Mouse (Mus musculus): ENCODE results near the gene Apol9b. TPM values are rescaled to one million over a fixed set of nuclear protein-coding genes. Genes with fewer than 3 reads are reported as not detected.

Apol9b gene
- polyA plus RNA-seq, 1 experiment: 0.69 TPM

GRCm38 (mm10) chr15:77748414-77748813 lies 19.6 kb downstream of the Apol9b start:
- no peaks in the 10 kb centered on the region for H3K4me1 ChIP-seq (ENCODE audit: control insufficient read depth, insufficient read depth, low read length)
- TF ChIP-seq POLR2A (IDR thresholded peaks at IDR 0.05; ENCODE audit: extremely low read depth, insufficient read depth, low read length): no peak
- TF ChIP-seq CTCF (IDR thresholded peaks at IDR 0.05; ENCODE audit: extremely low read depth, insufficient read depth, low read length): no peak
- H3K27ac ChIP-seq (ENCODE audit: insufficient read depth, low read length): no peak overlapping the region
- no peak overlapping the region for H3K4me3 ChIP-seq (ENCODE audit: insufficient read depth, low read length)

DNA sequence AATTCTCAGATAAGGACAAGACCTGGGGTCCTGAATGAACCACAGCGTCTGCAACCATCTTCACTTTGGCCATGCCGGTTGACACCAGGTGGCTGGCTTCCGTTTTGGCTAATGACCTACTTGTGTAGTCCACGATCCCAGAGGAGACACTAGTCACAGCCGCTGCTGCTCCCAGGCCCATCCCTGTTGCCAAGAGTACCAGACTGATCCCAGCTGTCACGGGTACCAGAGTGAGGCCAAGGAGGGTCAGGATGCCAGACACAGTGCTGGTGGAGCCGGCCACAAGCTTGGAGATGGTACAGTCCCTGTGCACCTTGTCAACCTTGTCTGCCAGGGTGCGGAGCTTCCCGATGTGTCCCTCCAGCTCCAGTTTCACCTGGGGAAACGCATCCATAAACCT lies 20.9 kb downstream of the Apol9b start:
- H3K4me1 ChIP-seq (ENCODE audit: control insufficient read depth, insufficient read depth, low read length): no peaks in the 10 kb centered on the region
- H3K4me3 ChIP-seq (ENCODE audit: insufficient read depth, low read length): no peak overlapping the region
- TF ChIP-seq POLR2A (IDR thresholded peaks at IDR 0.05; ENCODE audit: extremely low read depth, insufficient read depth, low read length) (no peak), CTCF (IDR thresholded peaks at IDR 0.05; ENCODE audit: extremely low read depth, insufficient read depth, low read length) (no peak)
- H3K27ac ChIP-seq (ENCODE audit: insufficient read depth, low read length): no peak overlapping the region

GRCm38 (mm10) chr15:77750461-77750860 lies 21.6 kb downstream of the Apol9b start:
- H3K27ac ChIP-seq (ENCODE audit: insufficient read depth, low read length): no peak overlapping the region
- H3K4me1 ChIP-seq (ENCODE audit: control insufficient read depth, insufficient read depth, low read length): no peaks in the 10 kb centered on the region
- H3K4me3 ChIP-seq (ENCODE audit: insufficient read depth, low read length): no peak overlapping the region
- TF ChIP-seq CTCF (IDR thresholded peaks at IDR 0.05; ENCODE audit: extremely low read depth, insufficient read depth, low read length): peak; percentile 77
- no peak for TF ChIP-seq POLR2A (IDR thresholded peaks at IDR 0.05; ENCODE audit: extremely low read depth, insufficient read depth, low read length)

DNA sequence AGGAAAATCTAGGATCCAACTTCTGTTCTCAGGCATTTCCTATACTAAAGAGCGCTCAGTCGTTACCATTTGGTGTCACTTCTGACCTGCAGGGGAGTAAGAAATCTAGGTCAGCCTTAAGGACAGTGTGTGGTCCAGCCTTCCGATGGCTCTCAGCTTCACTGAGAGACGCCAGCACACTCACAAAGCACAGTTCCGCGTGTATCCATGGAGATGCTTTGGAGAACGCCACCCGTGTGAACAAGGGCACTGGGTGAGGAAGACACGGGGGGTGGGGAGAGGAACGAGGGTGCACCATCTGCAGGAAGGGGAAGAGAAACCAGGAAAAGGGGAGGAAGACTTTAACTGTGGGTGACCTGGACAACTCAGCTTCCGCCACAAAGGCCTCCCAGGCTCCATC lies 23.6 kb downstream of the Apol9b start:
- no peaks in the 10 kb centered on the region for H3K4me1 ChIP-seq (ENCODE audit: control insufficient read depth, insufficient read depth, low read length)
- TF ChIP-seq POLR2A (IDR thresholded peaks at IDR 0.05; ENCODE audit: extremely low read depth, insufficient read depth, low read length) (no peak), CTCF (IDR thresholded peaks at IDR 0.05; ENCODE audit: extremely low read depth, insufficient read depth, low read length) (no peak)
- H3K4me3 ChIP-seq (ENCODE audit: insufficient read depth, low read length): no peak overlapping the region
- H3K27ac ChIP-seq (ENCODE audit: insufficient read depth, low read length): no peak overlapping the region

DNA sequence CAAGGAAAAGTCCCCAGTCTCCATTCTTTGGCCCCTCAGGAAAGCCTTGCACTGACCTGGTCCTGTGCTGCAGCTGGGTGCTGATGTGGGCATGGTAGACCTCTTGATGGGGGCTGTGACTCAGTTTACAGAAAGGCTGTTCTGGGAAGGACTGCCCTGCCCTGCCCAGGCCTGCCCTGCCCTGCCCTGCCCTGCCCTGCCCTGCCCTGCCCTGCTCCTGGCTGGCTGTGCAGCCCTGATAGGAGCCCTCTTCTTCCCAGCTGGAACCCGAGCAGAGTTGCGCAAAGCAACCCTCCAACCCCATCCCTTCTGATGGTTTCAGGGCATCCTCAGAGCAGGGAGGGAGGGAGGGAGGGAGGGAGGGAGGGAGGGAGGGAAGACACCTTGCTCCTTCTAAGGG lies 26.3 kb downstream of the Apol9b start:
- H3K27ac ChIP-seq (ENCODE audit: insufficient read depth, low read length): no peak overlapping the region
- TF ChIP-seq CTCF (IDR thresholded peaks at IDR 0.05; ENCODE audit: extremely low read depth, insufficient read depth, low read length) (no peak), POLR2A (IDR thresholded peaks at IDR 0.05; ENCODE audit: extremely low read depth, insufficient read depth, low read length) (no peak)
- no peak overlapping the region for H3K4me3 ChIP-seq (ENCODE audit: insufficient read depth, low read length)
- no peaks in the 10 kb centered on the region for H3K4me1 ChIP-seq (ENCODE audit: control insufficient read depth, insufficient read depth, low read length)

DNA sequence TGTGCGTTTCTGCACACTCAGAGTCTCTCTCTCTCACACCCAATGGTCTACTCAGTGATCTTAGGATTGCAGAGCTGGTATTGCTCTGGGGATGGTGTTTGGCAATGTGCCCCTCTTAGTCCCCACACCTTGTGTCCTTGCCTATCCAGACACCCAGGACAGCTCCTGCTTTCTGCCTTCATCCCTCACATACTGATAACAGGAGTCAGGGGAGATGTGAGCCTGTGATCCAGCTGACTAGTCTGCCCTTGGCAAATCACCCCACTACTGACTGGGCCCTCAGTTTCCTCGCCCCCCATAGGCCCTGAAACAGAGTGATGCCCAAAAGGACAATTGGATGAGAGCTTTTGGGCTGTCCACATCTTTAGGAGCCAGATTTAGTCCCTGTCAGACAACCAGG lies 27.2 kb downstream of the Apol9b start:
- no peaks in the 10 kb centered on the region for H3K4me1 ChIP-seq (ENCODE audit: control insufficient read depth, insufficient read depth, low read length)
- no peak overlapping the region for H3K27ac ChIP-seq (ENCODE audit: insufficient read depth, low read length)
- TF ChIP-seq CTCF (IDR thresholded peaks at IDR 0.05; ENCODE audit: extremely low read depth, insufficient read depth, low read length) (no peak), POLR2A (IDR thresholded peaks at IDR 0.05; ENCODE audit: extremely low read depth, insufficient read depth, low read length) (no peak)
- 0 out of 2 replicates have a peak overlapping the region, but pooled peaks have one; percentile 7 for H3K4me3 ChIP-seq (ENCODE audit: insufficient read depth, low read length)

- Histone ChIP-seq H3K4me3 (ENCODE audit: insufficient read depth, low read length) (peak within 1 kb of the TSS; percentile 7; the same call in 1 of the 2 replicates), H3K27ac (ENCODE audit: insufficient read depth, low read length) (no peak within 1 kb of the TSS), H3K4me1 (ENCODE audit: control insufficient read depth, insufficient read depth, low read length) (no peaks in the 10 kb centered on the region)
- TF ChIP-seq CTCF (IDR thresholded peaks at IDR 0.05; ENCODE audit: extremely low read depth, insufficient read depth, low read length) (peak; percentile 88), POLR2A (IDR thresholded peaks at IDR 0.05; ENCODE audit: extremely low read depth, insufficient read depth, low read length) (no peak)
Observed at GRCm38 (mm10) chr15:77756848-77757247, 28.0 kb downstream of the Apol9b start, which contains the start of gene Apol8. Apol8 (minus strand) TSS chr15:77757003.

- no peaks in the 10 kb centered on the region for H3K4me1 ChIP-seq (ENCODE audit: control insufficient read depth, insufficient read depth, low read length)
- TF ChIP-seq CTCF (IDR thresholded peaks at IDR 0.05; ENCODE audit: extremely low read depth, insufficient read depth, low read length) (no peak), POLR2A (IDR thresholded peaks at IDR 0.05; ENCODE audit: extremely low read depth, insufficient read depth, low read length) (no peak)
- H3K27ac ChIP-seq (ENCODE audit: insufficient read depth, low read length): no peak overlapping the region
- no peak overlapping the region for H3K4me3 ChIP-seq (ENCODE audit: insufficient read depth, low read length)
Observed at GRCm38 (mm10) chr15:77757586-77758226, 28.9 kb downstream of the Apol9b start.

GRCm38 (mm10) chr15:77760037-77760436 lies 31.2 kb downstream of the Apol9b start:
- no peak overlapping the region for H3K4me3 ChIP-seq (ENCODE audit: insufficient read depth, low read length)
- no peak overlapping the region for H3K27ac ChIP-seq (ENCODE audit: insufficient read depth, low read length)
- TF ChIP-seq CTCF (IDR thresholded peaks at IDR 0.05; ENCODE audit: extremely low read depth, insufficient read depth, low read length): no peak
- no peak for TF ChIP-seq POLR2A (IDR thresholded peaks at IDR 0.05; ENCODE audit: extremely low read depth, insufficient read depth, low read length)
- H3K4me1 ChIP-seq (ENCODE audit: control insufficient read depth, insufficient read depth, low read length): no peaks in the 10 kb centered on the region

DNA sequence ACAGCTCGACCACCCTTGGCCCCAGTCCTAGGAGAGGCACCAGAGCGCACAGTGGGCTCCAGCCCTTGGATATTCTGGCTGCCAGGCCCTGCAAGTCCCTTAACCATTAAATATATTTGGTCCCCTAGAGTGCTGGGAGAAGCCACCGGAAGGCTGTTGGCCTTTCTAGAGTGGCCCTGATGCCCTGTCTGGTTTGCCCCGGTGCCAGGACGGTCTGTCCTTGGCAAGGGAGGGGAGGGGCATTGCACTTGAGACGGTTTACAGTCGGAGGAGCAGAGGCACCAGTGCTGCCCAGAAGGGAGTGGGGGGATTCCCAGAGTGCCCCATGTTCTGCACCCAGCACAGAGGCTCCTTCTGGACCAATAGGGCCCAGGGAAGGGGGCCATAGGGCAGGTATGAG lies 32.2 kb downstream of the Apol9b start:
- Histone ChIP-seq H3K4me3 (ENCODE audit: insufficient read depth, low read length) (no peak overlapping the region), H3K4me1 (ENCODE audit: control insufficient read depth, insufficient read depth, low read length) (no peaks in the 10 kb centered on the region), H3K27ac (ENCODE audit: insufficient read depth, low read length) (no peak overlapping the region)
- no peak for TF ChIP-seq POLR2A (IDR thresholded peaks at IDR 0.05; ENCODE audit: extremely low read depth, insufficient read depth, low read length)
- TF ChIP-seq CTCF (IDR thresholded peaks at IDR 0.05; ENCODE audit: extremely low read depth, insufficient read depth, low read length): no peak
